Mouse (Mus musculus) left cerebral cortex, adult 8-10 months (tissue): ENCODE results near the gene Map4k3. TPM values are rescaled to one million over a fixed set of nuclear protein-coding genes. Genes with fewer than 3 reads are reported as not detected.
A peak's percentile ranks its signal among the peaks of the same experiment; 100 is the strongest.
"Not testable (repeated sequence)": the region's sequence is repeated elsewhere in the genome, so short reads cannot be mapped to it uniquely, and the experiment has no call there.

ENCODE experiments used
- DNase-seq, 2 experiments: peaks; one replicate each; pipeline ENCODE4 v3.0.0; 2022; ENCODE audit warnings: low spot score in 2 of 2
- total RNA-seq, 4 experiments: library from RNA; stranded (reverse); gene quantifications; 2 replicates each; pipeline ENCODE4 v1.2.4; 2022

Gene Map4k3
- total RNA-seq, 4 experiments from 2014 or later, result 55.1 to 66.0 (median 61.1) TPM

DNA sequence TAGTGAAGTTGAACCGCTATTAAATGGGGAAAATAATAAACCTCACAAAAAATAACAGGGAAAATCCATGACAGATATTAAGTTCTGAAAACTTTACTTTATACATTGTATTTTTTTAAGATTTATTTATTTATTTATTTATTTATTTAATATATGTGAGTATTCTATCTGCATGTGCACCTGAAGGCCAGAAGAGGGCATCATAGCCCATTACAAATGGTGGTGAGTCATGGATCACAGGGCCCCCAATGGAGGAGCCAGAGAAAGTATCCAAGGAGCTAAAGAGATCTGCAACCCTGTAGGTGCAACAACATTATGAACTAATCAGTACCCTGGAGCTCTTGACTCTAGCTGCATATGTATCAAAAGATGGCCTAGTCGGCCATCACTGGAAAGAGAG, 158.6 kb downstream of the Map4k3 start:
- not testable (repeated sequence) for DNase-seq

DNA sequence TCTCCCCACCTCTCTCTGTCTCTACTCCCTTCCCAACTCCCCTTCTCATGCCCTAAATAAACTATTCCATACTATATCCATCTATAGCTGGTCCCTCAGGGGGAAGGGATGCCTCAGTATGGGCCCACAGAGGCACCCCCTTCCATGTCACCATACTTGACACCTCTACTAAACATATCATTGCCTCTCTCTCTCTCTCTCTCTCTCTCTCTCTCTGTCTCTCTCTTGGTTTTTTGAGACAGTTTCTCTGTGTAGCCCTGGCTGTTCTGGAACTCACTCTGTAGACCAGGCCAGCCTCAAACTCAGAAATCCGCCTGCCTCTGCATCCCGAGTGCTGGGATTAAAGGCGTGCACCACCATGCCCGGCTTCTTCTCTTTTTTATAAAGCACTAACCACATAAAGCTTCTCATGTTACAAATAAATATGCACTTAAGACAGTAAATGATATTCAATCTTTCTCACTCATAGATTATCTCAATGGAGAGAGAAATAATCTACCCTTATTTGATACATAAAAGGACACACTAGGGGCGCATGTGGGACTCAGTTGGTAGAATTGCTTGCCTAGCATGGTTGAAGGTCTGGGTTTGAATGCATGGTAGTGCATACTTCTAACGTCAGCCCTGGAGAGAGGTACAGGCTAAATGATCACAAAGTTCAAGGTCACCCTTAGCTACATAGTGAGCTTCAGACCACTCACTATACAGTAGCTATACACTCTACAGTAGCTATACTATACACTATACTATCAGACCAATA, 159.3 kb downstream of the Map4k3 start:
- no peak for DNase-seq

DNA sequence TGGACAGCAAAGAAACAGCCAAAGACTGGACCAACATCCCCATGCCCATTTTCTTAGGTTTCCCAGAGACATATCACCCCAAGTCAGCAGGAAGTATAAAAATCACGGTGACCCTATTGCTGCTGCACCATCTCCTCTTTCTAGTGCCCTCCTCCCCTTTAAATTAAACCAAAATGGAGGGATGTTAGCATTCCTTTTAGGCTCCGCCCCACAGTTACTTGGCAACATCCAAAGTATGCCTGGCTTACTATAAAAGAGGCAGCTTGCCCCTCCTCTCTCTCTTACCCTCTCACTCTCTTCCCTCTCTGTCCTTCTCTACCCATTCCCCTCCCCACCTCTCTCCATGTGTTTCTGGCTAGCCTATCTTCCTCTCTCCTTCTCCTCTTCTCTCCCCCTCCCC, 159.8 kb downstream of the Map4k3 start:
- no peak for DNase-seq

DNA sequence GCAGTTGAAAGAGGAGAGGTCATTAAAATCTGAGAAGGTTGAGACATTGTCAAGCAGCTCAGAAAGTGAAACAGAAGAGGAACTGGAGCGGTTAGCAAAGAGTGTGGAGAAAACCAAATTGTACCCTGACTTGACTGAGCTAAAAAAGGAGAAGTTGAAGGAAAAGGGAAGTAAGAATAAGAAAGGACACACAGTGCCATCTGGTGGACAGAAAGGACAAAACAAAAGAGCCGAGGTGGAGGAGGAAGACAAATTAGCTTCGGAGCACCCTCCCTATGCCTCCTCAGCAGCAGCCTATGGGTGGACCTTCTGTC, 163.7 kb downstream of the Map4k3 start:
- no peak for DNase-seq

DNA sequence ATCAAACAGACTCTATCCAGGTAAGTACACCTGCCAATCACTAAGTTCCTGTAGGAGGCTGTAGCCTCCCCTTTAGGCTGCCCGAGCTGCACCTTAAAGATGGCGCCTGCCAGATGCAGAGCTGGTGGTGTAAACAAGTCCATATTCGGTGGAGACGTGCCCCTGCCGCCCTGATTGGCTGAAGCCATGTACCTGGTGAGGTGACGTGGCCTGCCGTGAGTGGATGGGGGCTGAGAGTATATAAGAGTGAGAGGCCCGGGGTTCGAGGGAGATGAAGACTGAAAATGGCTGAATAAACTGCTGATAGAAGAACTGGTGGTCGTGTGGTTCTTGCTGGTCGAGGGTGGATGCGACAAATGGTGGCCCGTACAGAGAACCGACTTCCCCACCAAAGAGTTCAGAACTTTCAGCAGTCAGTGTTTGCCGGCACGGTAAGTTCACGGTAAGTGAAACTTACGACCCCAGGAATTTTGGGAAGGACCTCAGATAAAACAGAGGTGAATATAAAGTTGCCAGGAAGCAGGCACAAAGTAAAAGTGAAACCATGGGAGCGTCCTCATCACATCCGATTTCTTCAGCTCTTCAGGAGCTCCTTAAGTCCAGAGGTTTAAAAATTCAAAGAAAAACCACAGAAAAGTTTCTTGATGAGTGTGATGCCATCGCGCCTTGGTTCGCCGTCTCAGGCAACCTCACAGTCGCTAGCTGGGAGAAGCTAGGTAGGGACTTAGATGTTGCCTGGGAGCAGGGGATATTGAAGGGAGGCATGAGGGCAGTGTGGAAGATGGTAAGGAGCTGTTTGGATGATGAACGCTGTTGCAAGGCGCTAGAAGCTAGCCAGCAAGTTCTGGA, 164.3 kb downstream of the Map4k3 start:
- DNase-seq, result not testable (repeated sequence)

DNA sequence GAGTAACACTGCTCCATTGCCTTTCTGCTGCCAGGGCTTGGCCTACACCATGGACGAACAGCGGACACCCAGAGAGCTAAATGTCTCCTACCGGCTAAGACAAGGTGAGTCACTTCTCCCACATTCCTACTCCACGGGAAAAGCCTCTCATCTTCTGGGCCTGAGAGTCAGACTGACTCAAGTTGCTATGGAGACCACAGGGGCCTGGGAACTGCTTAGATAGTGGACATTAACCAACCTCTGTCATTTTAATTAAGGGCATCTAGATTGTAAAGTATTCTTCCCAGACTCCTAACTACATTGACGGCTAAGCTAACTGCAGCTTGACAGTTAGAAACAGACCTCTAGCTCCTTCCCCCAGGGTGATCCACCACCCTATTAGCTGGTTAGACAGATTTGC, 165.5 kb downstream of the Map4k3 start:
- DNase-seq, result no peak

DNA sequence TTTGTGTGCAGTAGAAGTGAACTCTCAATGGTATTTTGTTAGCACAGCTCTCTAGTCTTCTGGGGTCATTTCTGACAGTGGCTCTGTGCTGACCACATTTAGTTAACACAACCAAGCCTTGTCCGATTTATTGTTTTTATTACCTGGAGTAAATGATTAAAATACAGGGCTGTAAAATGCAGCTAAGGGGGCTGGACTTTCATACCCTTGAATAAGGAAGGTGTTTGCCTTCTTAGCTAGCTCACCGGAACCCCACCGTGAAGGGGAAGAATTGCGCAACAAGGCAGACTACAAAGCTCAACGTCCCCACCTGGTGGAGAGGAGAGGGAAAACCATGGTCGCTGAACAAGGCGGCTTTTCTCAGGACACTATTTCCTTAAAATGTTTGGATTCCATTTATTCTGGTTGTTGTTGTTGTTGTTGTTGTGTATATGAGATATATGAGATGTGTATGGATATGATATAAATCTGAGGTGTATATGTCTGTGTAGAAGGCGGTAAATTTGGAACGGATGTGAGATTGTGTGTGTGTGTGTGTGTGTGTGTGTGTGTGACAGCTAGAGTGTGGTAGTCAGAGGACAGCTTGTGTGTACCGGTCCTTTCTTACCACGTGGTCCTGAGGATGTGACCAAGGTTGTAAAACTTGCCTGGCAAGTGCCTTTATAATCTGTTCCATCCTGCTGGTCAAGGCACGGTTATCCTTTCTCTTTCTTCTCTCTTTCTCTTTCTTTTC, 167.4 kb downstream of the Map4k3 start:
- DNase-seq, result peak in 1 of 2 experiments; percentile 47

DNA sequence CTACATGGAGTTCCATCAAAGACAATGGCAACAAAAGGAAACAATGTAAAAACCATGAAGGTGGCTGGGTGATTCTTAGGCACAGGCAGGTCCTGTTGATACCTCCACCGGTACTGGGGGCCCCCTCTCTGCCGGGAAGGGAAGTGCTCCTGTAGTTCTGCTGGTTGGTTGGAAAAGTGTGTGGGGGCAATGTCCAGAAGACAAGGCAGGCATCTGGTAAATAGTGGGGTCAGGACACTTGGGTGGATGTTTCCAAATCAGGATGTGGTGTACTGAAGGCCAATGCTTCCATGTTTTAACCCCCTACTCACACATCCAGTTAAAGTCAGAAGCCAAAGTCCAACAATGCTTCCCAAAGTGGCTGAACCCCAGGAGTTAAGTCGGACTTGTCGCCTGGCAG, 168.5 kb downstream of the Map4k3 start:
- no peak for DNase-seq

DNA sequence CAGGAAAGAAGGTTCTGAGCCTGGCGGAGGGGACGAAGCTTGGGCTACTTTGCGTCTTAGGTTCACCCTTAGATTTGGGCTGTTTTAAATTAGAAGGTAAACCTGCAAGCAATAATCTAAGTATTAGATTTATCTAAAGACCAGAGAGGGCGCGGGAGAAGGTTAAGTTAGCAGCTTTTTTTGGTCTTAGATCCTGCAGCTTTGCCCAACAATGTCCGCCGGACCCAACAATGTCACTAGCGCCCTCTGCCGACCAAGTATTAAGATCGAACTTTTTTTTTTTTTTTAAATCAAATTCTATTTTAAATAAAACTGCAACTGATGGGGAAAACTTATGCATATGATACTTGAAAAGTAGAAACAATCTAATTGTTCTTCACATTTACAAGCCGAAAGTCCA, 169.2 kb downstream of the Map4k3 start:
- DNase-seq, result no peak

DNA sequence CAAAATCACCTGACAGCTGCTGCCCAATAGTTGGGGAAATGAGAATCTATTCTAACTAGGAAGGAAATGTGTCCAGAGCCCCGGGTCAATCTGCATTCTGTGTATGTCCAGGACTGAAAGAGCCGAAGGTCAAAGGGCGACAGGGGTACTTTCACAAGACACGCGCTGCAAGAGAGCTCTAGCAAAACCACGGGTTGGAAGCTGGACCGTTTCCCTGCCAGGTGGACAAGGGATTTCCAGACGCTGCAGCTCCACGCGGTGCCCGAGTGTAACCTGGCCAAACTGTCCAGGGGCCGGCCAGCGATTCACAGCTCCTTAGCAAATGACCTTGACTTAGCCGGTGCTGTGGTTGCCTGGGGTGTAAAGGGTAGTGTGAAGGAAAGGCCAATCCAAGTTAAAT, 169.7 kb downstream of the Map4k3 start:
- no peak for DNase-seq

DNA sequence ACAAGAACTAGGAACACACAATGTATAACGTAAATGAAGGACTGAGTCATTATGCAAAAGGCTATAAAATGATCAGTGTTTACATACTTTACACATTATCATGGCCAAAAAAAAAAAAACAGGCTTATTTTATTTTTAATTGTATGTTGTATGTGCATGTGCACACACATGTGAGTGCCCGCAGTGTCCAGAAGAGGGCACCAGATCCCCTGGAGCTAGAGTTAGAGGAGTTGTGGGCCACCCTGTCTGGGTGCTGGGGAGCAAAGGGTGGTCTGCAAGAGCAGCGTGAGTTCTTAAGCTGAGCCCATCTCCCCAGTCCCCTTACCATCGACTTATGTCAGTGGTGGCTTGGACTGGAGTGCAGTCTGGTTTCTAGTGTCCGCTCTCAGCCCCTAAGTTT, 170.8 kb downstream of the Map4k3 start:
- no peak for DNase-seq

DNA sequence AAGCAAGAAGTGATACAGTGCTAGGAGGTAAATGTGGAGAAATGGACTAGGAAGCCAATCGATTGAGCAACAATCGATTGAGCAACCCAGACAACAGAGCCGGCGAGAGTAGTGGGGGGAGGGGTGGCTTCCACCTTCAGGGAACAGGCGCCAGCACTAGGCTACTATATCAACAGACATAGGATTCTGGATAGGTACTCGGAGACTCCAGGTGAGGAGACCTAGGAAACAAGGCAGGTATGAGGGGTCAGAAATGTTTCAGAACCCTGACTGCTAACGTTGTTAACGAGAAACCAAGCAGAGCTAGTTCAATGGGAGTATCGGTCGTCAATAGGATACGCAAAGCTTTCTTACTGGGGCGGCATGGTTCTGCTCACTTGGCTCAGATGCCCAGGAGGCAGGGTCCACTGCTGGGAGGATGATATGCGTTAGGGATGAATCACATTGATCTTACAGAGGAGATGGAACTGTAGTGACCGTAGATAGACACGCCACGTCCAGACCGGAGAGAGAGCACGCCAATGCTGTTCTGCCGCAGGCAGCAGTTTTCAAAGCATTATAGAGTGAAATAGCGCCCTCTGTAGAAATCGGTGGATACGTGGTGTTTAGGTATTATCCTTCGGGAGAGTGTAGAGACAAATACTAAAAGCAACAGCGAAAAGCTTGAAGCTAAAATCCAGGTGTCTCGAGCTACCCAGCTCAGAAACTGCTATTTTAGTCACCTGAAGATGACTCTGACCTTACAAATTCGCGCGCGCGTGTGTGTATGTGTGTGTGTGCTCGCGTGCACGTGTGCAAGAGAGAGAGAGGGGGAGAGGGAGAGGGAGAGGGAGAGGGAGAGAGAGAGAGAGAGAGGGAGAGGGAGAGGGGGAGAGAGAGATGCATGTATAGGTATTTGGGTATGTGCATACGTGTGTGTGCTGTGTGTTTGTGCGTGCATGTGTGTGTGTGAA, 174.7 kb downstream of the Map4k3 start:
- peak; percentile 59 to 68 for DNase-seq

DNA sequence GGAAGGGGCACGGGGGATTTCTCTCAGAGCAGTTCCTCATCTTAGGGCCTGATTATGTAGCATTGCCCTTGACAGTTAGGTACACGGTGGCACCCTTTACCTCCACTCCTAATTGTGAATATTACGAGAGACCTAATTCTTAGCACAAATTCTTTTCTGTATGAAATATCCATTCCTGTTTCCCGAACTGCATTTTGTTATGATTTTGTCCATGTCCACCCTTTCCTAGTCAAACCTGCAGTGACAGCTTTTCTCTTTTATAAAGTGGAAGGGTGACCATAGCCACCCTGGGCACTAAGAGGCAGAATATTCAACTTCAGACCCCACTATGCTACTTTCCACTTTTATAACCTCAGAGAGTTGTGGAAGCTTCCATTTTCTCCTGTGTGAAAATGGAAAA, 175.6 kb downstream of the Map4k3 start:
- no peak for DNase-seq

DNA sequence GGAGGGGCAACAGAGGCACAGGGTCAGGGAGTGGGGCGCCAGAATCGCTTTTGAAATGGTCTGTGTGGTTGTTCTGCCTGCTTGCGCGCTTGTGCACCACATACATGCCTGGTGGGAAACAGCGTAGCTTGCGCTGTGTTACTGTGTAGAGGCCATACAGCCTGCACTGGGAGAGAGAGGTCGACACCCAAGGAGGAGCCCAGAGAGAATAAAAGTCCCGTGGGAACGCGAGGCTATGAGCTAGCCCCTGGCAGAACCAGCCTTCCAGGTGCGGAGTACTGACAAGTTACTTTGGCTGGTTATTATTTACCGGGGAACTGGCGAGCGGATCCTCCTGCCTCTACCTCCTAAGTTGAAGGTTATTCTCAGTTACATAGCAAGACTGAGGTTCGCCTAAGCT, 177.3 kb downstream of the Map4k3 start:
- no peak for DNase-seq

DNA sequence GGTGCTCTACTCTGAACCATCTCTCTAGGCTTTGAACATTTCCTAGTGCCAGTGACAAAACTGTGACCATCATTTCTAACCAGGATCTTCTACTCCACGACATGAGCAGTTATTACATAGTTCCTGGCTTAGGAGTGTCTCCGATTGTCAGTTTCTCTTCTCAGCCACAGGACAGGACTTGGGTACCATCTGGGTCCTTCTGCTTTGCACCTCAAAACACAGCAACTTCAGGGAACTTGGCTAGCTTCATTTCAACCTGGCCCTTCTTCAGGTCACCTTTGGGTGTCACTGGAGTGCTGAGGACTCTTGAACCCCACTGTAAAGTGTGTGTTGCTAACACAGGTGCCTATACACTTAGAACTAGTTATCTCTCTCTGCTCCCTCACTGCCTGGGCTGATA, 181.4 kb downstream of the Map4k3 start:
- no peak for DNase-seq

DNA sequence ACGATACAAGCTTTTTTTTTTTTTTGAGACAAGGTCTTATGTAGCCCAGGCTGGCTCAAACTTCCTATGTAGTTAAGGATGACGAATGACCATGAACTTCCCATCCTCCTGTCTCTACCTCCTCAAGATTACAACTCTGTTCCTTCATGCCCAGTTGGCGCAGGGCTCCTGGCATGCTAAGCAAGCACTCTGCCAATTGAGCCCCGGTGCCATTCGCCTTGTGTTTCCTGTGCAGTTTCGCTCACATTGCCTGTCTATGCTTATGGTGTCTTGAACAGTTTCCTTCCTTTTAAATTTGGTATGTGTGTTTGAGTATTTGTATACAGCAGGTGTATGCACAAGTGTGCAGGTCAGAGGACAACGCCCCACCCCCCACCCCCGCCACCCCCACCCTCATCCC, 182.1 kb downstream of the Map4k3 start:
- DNase-seq, result no peak

DNA sequence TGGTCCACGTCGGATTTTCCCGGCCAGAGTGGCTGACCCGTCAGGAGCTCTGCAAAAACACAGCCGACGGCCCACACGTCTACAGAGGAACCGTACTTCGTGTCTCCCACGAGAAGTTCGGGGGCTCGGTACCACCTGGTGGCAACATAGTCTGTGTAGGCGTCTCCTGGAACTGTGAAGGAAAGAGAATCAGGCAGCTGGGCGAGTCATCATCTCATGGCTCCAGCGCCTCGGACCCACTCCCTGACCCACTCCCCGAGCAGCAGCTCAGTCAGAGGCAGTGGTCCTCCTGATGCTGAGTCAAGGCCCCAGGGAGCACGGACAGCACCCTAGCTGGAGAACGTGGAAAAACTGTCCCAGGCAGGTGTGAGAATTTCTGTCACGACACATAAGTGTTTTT, 184.6 kb downstream of the Map4k3 start:
- DNase-seq, result no peak

DNA sequence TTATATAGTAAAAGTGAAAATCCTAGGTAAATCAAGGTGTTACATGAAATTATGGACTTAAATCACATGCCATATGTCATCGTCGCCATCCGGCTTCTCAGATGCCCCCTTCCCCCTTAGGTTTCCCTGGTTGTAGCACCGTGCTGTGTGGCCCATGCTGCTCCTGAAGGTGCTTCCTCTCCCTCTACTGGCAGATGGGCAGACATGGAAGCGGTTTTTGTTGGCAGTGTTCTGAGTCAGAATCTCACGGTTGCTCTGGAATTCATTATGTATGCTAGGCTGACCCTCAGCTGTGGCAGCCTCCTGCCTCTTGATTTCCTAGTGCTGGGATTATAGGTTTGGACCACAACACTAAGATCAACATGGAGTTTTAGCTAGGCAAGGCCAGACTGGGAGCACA, 191.1 kb downstream of the Map4k3 start:
- no peak for DNase-seq

DNA sequence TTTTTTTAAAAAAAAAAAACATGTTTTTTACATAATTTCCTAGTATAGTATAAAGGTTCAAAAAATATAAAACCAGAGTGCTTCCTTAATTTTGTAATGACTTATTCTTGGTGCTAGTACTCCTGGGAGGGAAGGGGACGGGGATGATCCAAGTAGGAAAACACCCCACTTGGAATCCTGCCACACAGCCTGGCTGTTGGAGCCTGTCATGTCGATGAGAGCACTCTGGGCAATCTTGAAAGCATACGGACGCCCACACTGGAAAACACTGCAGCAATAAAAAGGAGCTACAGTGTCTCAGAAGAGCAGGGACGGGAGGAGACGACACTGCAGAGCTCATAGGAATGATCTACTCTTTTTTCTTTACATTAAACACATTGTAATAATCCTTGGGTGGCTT, 192.7 kb downstream of the Map4k3 start:
- DNase-seq, result no peak

DNA sequence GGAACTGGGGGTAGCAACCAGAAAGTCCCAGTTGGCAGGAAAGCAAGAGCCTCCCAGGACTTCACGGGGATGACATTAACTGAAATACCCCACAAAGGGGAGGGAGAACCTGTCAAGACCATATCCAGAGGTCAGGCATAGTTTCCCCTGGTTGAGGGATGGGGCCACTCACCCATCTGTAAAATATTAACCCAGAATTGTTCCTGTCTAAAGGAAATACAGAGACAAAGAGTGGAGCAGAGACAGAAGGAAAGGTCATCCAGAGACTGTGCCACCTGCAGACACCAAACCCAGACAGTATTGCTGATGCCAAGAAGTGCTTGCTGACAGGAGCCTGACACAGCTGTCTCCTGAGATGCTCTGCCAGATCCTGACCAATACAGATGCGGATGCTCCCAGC, 196.9 kb downstream of the Map4k3 start:
- not testable (repeated sequence) for DNase-seq
